Mouse (Mus musculus): ENCODE measurements at regions not wholly inside any gene's neighbourhood (a gene's known extent, or its start where the extent isn't known, plus 50 kb on each side); places are given as distances from the start of the nearest gene placed in this dataset.
A peak's percentile ranks its signal among the peaks of the same experiment; 100 is the strongest.

- DNase-seq, result no peak
Observed at GRCm38 (mm10) chr10:111111020-111111419, 53.5 kb upstream of the Osbpl8 start.

GRCm38 (mm10) chr10:111108658-111109633, 55.6 kb upstream of the Osbpl8 start:
- peak; percentile 55 to 79 for DNase-seq

- no peak for DNase-seq
Observed at GRCm38 (mm10) chr10:111107852-111108251, 56.7 kb upstream of the Osbpl8 start.

- DNase-seq, result peak; percentile 77 to 85
Observed at GRCm38 (mm10) chr10:111107387-111107786, 57.2 kb upstream of the Osbpl8 start.

GRCm38 (mm10) chr10:111106411-111106810, 58.1 kb upstream of the Osbpl8 start:
- DNase-seq, result peak; percentile 49 to 80

- no peak for DNase-seq
Observed at GRCm38 (mm10) chr10:111105662-111106061, 58.9 kb upstream of the Osbpl8 start.

GRCm38 (mm10) chr10:111103512-111103911, 61.0 kb upstream of the Osbpl8 start:
- DNase-seq, result no peak

GRCm38 (mm10) chr10:111103086-111103485, 61.5 kb upstream of the Osbpl8 start:
- peak in 1 of 2 experiments; percentile 38 for DNase-seq

- peak; percentile 76 to 85 for DNase-seq
Observed at GRCm38 (mm10) chr10:111101901-111102761, 62.4 kb upstream of the Osbpl8 start.

GRCm38 (mm10) chr10:111099812-111100464, 64.6 kb upstream of the Osbpl8 start:
- DNase-seq, result peak; percentile 65 to 80

GRCm38 (mm10) chr10:111099059-111099811, 65.3 kb upstream of the Osbpl8 start:
- no peak for DNase-seq

- no peak for DNase-seq
Observed at GRCm38 (mm10) chr10:111097245-111097644, 67.3 kb upstream of the Osbpl8 start.

GRCm38 (mm10) chr10:111096811-111097210, 67.7 kb upstream of the Osbpl8 start:
- no peak for DNase-seq

- peak; percentile 29 to 59 for DNase-seq
Observed at GRCm38 (mm10) chr10:111094405-111094804, 70.1 kb upstream of the Osbpl8 start.

GRCm38 (mm10) chr10:111089382-111089781, 75.2 kb upstream of the Osbpl8 start:
- no peak for DNase-seq

GRCm38 (mm10) chr10:111085561-111085960, 75.6 kb upstream of the Zdhhc17 start:
- no peak for DNase-seq

- peak in 1 of 2 experiments; percentile 54 for DNase-seq
Observed at GRCm38 (mm10) chr10:111084267-111084780, 74.4 kb upstream of the Zdhhc17 start.

- DNase-seq, result no peak
Observed at GRCm38 (mm10) chr10:111083861-111084260, 73.9 kb upstream of the Zdhhc17 start.

- peak in 1 of 2 experiments; percentile 55 for DNase-seq
Observed at GRCm38 (mm10) chr10:111083338-111083737, 73.4 kb upstream of the Zdhhc17 start.

- no peak for DNase-seq
Observed at GRCm38 (mm10) chr10:111080322-111080721, 70.4 kb upstream of the Zdhhc17 start.

GRCm38 (mm10) chr10:111079051-111079450, 69.1 kb upstream of the Zdhhc17 start:
- no peak for DNase-seq

GRCm38 (mm10) chr10:111077632-111078031, 67.7 kb upstream of the Zdhhc17 start:
- no peak for DNase-seq
